Mouse (Mus musculus): ENCODE results near the gene Tmem175.

The Tmem175 gene

DNA sequence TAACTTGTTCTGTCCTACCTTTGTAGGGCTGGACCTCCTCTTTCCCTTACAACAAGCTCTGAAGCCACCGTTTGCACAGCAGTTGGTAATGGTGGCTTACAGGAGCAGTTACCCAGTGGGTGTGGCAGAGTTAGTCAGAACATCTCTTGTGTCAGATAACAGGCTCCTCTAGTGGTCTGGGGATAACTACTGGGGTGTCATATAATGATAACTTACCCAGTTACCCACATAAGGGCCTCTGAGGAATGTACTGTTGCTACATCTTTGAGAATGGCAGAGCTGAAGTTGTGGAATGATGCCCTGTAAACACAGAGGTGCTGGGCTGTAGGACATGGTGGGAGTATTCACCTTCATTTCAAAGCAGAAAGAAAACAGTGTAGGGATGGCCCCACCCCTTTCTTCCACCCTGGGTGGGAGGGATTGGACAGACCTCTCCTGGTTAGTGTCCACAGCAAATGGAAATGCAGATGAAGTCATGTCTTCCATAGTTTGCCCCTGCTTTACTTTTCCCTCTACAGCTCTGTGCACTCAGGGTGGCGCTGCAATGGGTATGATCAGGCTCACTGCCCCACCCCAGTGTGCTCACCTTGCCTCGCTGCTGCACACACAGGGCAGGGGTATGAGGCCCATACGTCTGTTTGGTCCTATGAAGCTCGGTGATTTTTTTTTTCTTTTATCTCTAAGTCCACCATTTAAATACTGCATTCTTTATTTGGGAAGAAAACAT, 47.4 kb downstream of the Tmem175 start:
- CTCF ChIA-PET = interaction anchor here (0.5 kb wide), 1 partner anchor 367 kb away, joined by 5 read pairs; no protein-coding TSS in a partner anchor

DNA sequence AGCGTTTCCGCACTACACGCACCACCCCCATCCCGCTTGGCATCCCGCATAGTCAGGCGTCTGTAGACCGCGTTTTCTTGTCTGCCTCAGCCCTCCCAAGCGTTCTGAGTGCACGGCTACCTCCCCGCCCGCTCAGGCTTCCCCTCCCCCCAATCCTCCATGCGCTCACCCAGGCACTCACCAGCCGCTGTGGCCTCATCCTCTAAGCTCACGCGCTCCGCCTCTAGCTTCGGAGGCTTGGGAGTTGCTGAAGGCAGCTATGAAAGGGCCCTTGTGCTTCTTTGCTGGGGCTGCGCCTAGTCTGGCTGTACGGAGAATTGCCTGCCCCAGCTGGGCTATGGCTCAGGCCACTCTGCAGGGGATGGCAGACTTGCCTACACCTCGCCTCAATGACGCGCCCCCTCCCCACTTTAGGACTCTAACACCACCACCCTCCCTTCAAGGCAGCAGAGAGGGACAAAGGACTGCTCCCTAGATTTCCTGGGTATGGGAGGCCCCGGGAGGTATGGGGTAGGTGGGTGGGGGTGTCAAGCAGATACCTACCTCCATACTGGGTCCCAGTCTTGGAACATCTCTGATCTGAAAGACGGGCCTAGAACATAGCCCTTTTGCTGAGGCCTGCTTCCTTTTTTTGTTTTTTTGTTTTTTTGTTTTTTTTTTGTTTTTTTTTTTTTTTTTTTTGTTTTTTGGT, 48.2 kb downstream of the Tmem175 start:
- CTCF ChIA-PET = interaction anchor here (0.5 kb wide), 1 partner anchor 368 kb away, joined by 5 read pairs; no protein-coding TSS in a partner anchor

DNA sequence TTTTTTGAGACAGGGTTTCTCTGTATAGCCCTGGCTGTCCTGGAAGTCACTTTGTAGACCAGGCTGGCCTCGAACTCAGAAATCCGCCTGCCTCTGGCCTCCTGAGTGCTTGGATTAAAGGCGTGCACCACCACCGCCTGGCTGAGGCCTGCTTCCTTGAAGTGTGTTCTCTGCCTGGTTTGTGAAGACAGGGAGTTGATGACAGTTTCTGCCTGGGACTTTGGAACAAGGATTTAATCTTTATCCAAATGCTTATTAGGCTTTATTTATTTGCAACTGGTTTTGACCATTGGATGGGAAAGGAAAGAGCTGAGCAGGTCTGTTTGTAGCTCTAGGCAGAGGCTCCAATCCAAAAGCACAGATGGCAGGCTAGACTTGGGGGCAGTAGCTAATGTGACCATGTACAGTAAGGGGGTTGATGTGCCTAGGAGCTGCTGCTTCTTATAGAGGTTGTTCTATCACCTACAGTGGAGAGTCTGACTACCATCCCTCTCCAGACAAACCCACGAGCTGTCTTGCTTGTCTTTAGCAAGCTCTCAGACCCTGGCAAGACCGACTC, 48.8 kb downstream of the Tmem175 start:
- CTCF ChIA-PET = no interaction called here

DNA sequence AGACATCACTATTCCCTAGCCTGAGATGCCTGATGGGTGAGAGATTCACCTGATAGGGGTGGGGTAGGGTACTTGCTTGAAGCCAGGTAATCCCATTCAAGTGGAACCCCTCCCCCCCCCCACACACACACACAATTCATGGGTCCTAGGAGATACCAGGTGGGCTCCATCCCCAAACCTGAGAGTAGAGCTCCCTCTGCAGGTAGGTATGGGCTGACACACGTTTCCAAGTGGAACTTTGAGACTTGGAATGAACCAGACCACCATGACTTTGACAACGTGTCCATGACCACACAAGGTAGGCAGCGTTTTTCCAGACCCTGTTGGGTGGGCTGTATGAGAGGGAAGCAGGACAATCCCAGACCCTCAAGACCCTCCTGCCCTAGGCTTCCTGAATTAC, 50.3 kb downstream of the Tmem175 start:
- CTCF ChIA-PET = no interaction called here

DNA sequence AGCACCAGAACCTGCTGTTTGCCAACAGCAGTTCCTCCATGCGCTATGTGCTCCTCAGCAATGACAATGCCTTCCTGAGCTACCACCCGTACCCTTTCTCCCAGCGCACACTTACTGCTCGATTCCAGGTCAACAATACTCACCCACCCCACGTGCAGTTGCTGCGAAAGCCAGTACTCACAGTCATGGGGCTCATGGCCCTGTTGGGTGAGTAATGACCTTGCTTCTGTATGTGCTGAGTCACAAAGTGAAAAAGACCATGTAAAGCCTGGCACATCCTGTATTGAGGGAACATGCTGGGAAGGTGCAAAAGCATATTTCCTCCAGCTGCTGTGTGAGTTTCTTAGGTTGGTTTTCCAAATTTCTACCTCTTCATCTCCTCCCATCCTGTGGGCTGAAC, 51.3 kb downstream of the Tmem175 start:
- CTCF ChIA-PET = no interaction called here

DNA sequence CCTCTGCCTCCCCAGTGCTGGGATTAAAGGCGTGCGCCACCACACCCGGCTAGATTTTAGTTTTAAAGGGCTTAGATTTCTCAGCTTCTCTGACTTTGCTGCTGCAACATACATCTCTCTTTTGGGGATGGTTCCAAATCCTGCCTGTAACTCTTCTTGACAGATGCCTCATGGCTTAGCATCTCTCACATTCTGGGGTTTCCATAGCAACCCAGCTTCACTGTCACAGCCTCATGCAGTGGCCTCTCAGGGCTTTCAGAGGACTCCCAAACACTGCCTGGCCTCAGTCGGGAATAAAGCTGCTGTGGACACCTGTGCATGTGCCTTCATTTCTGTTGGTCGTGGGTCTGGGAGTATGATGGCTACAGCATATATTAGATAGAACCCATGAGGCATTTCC, 59.5 kb downstream of the Tmem175 start:
- CTCF ChIA-PET = interaction anchor here (1.4 kb wide), 1 partner anchor 255 kb away, joined by 3 read pairs; the partner anchor contains the start of gene Atp5k

DNA sequence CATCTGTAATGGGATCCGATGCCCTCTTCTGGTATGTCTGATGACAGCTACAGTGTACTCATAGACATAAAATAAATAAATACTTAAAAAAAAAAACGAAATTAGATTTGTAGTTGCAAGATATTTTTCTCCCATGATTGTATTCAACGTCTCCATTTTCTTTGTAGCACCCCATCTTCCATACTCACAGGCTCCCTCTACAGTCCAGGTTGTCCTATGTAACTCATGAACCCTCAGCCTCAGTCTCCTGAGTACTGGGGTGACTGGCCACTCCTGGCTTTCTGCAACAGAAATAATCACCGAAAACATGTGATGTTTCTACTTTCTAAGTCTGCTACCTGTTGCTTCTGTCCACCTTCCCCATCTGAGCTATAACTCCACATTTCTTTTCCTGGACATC, 61.6 kb downstream of the Tmem175 start:
- CTCF ChIA-PET = no interaction called here

DNA sequence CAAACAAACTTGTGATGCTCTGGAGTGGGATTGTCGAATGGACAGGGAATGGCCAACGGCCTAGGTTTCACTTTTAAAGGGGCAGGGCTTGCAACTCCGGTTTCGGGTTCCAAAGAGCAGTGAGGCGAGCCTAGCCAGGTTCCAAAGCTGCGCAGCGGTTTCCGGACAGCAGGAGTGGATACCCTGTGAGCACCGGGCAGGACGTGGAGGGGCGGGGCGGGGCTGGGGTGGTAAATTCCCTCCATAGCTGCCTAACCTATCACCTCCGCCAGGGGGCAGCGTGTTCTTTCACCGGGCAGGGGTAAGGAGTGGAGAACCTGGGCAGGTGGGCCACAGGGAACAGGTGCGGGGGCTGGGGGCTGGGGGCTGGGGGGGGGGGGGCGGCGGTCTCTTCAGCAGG, 62.7 kb downstream of the Tmem175 start, which contains the start of gene Fgfrl1:
Gene Fgfrl1, plus strand, starts transcription at position 112 of the 400 bp plus-strand sequence.
- CTCF ChIA-PET = no interaction called here

DNA sequence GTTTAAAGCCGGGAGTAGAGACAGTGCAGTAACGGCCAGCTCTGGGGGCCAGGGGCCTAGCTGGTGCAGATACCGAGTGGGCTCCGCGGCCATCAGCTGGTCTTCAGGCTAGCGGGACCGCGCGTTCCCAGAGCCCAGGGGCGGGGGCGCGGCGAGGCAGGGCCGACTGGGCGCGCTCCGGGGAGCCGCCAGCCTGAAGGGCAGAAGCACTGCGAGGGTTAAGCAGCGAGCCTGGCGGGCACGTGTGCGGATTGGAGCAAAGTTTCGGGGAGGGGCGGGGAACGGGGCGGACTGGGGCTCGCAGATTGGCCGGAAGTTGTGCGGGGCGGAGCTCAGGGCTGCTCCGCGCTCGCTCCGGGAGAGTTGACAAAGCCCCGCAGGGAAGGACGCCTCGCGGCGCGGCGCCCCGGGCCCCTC, 64.3 kb downstream of the Tmem175 start:
- CTCF ChIA-PET = interaction anchor here (0.5 kb wide), 1 partner anchor 24 kb away, joined by 3 read pairs; no protein-coding TSS in a partner anchor

DNA sequence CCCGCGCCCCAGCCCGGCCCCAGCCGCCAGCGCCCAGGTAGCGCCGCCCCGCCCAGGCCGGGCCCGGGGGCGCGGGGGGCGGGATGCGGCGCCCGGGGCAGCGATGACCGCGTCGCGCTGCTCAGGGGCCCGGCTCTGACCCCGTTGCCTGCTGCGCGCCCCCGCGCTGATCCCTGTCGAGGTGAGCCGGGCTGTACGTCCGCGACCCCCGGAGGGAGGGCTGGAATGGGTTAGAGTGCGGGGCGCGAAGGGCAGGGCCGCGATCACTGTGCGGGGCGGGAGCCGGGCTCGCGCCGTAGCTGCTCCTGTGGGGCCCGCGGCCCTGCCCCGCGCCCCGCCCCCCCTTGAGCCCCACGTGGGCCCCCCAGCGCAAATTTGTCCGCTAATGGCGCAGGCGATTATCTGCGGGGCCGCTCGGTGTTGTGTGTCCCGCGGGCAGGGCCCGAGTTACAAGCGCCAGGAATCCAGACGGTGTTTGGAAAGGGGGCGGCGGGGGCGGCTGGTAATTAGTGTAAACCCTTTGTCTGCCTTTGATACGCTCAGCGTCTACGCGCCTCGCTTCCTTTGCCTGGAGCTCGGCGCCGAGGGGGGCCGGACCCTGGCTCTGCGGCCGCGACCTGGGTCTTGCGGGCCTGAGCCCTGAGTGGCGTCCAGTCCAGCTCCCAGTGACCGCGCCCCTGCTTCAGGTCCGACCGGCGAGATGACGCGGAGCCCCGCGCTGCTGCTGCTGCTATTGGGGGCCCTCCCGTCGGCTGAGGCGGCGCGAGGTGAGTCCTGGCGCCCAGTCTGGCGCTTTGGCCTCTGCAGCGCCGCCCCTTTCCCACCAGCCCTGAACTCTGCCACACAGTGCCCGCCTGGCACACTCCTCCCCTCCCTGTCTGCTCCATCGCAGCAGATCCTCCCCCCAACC, 65.0 kb downstream of the Tmem175 start:
- CTCF ChIA-PET = interaction anchor here (0.5 kb wide), 1 partner anchor 25 kb away, joined by 3 read pairs; no protein-coding TSS in a partner anchor

DNA sequence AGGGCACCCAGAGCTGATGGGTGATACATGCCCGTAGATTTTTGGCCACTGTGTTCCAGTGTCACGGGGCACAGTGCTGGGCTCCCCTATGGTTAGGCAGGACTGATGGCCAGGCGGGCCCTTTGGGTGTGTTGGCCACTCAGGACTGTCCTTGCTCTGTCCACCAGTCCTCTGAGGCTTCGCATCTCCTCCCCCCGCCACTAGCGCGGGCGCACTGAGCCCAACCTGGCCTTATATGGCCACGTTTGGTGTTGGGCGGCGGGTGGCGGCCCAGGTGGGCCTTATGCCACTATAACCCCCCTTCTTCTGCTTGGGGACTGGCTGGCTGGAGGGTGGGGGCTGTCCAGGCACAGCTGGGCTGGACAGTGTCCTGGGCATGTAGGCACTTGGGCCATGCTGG, 66.3 kb downstream of the Tmem175 start:
- CTCF ChIA-PET = no interaction called here

DNA sequence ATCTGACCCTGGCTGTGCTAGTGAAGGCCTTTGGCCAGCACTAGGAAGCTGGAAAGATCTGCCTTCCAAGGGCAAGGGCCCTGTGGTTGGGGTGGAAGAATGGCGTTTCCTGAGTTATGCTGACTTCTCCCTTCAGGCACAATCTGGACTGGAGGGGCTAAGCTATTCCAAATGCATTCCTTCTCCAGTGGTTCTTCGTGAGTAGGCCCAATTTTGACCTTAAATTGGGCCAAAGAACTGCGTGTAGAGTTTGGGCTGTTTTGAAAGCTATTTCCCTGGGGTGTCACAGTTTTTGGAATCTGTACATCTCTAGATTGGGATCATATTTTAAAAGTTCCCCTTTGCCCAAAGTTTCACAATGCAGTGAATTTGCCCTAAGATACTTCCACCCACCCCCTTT, 67.0 kb downstream of the Tmem175 start:
- CTCF ChIA-PET = interaction anchor here (0.6 kb wide), 1 partner anchor 15 kb away, joined by 7 read pairs; no protein-coding TSS in a partner anchor

DNA sequence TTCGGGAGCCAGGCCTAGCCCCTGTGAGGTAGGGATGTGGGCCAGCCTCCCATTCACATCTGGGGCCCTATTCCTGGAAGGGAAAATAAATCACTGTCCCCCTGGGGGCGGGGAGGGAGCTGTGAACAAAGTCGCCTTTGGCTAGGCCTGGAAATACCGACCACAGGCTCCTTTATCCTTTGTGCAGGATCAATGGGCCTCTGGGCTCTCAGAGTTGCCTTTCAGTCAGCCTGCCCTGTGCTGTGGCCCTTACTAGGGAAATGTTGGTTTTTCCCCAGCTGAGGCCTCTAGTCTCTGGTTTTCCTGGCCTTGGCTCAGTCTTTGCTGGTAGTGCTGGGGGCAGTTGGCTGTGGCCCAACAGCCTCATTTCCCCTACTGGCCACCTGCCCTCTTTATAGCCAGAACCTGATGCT, 67.8 kb downstream of the Tmem175 start:
- CTCF ChIA-PET = no interaction called here

Data from spleen, embryonic (tissue).